Mouse (Mus musculus): ENCODE data around the gene Cdh24. TPM values are rescaled to one million over a fixed set of nuclear protein-coding genes. Genes with fewer than 3 reads are reported as not detected.

Cdh24 gene
- polyA plus RNA-seq, 1 experiment from 2014 or later, result 6.8 TPM

DNA sequence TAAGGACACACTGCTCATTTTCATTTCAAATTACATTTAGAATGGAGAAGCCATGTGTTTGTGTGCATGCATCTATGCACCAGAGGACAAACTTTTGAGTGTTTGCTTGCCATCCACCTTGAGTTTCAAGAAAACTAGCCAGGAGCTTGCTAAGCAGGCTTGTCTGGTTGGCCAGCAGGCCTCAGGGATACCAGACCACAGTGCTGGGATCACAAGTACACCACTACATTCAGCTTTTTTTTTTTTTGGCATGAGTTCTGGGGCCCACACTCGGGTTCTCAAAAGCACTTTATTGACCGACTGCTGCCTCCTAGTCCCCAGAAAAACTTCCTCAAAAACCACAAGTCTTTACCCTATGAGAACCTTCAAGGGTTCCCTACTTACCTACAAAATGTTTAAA lies 33.2 kb upstream of the Cdh24 start:
- Histone ChIP-seq H3K27me3 (ENCODE audit: control insufficient read depth, insufficient read depth, low read length) (no peaks in the 10 kb centered on the region), H3K4me3 (ENCODE audit: low read depth, low read length) (no peak overlapping the region), H3K9ac (ENCODE audit: low read length) (no peak overlapping the region), H3K36me3 (ENCODE audit: control insufficient read depth, insufficient read depth, low read length) (peaks cover 14% of the 10 kb centered on the region), H3K4me1 (ENCODE audit: control insufficient read depth, insufficient read depth, low read length) (no peaks in the 10 kb centered on the region), H3K4me2 (ENCODE audit: low read depth) (no peak overlapping the region), H3K27ac (ENCODE audit: low read depth, low read length) (no peak overlapping the region), H3K9me3 (ENCODE audit: control insufficient read depth, low read length) (no peaks in the 10 kb centered on the region)
- WGBS, result 90% methylated on average over 2 of the region's 2 CpGs
- ATAC-seq (ENCODE audit: insufficient read depth, low FRiP score, low TSS enrichment), result no peak
- no peak for DNase-seq (ENCODE audit: low spot score)

DNA sequence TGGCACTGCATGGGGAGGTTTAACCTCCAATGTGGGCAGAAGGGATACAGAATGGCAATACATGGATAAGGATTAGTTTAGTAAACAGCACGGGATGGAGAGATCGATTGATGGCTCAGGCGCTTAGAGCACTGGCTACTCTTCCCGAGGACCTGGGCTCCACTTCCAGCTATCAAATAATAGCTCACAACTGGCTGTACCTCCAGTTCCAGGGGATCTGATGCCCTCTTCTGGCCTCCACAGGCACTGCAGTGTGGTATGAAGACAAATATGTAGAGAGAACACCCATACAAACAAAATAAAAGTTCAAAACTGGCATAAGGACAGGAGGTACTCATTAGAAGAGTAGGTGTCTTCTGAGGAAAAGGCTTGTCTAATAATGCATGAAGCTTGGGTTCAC lies 28.2 kb upstream of the Cdh24 start:
- Histone ChIP-seq H3K27me3 (ENCODE audit: control insufficient read depth, insufficient read depth, low read length) (no peaks in the 10 kb centered on the region), H3K4me1 (ENCODE audit: control insufficient read depth, insufficient read depth, low read length) (no peaks in the 10 kb centered on the region), H3K4me2 (ENCODE audit: low read depth) (no peak overlapping the region), H3K4me3 (ENCODE audit: low read depth, low read length) (no peak overlapping the region), H3K27ac (ENCODE audit: low read depth, low read length) (no peak overlapping the region), H3K36me3 (ENCODE audit: control insufficient read depth, insufficient read depth, low read length) (peaks cover 27% of the 10 kb centered on the region), H3K9ac (ENCODE audit: low read length) (no peak overlapping the region), H3K9me3 (ENCODE audit: control insufficient read depth, low read length) (no peaks in the 10 kb centered on the region)
- ATAC-seq (ENCODE audit: insufficient read depth, low FRiP score, low TSS enrichment) (no peak), DNase-seq (ENCODE audit: low spot score) (peak; percentile 46)
- WGBS, result 75% methylated on average over 4 of the region's 4 CpGs

DNA sequence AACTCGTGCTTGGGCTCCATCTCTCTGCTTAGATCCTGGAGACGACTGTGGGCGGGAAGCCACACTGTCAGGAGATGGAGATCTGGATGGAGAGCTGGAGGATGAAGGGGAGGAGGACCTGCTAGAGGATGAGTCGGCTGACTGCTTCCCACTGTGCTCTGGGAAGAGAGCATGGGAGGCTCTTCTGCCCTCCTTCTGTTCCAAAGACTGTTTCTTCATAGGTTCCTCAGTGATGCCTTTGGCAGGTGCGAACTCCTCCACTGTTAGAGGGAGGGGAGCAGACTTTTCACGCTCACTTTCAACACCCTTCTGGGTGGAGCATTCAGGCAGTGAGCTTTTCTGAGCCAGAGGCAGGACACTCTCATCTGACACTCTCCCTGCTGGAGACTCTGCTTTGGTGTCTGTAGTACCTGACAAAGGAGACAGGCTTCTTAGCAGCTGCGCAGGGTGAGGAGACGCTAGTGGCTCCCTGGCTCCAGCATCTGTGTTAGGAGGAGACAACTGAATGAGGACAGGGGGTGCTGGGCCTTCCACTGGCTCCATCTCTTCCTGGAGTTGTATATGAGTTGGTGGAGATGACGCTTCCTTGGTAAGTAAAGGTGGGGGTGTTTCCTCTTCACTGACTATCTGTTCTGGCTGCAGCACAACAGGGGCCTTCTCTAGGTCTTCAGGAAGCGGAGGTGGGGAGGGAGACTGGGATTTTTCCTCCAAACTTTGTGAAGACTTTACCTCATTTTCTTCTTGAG lies 23.5 kb upstream of the Cdh24 start:
- DNase-seq (ENCODE audit: low spot score) (no peak), ATAC-seq (ENCODE audit: insufficient read depth, low FRiP score, low TSS enrichment) (no peak)
- H3K27me3 ChIP-seq (ENCODE audit: control insufficient read depth, insufficient read depth, low read length), result no peaks in the 10 kb centered on the region
- H3K36me3 ChIP-seq (ENCODE audit: control insufficient read depth, insufficient read depth, low read length), result peaks cover 37% of the 10 kb centered on the region
- H3K9ac ChIP-seq (ENCODE audit: low read length), result no peak overlapping the region
- no peak overlapping the region for H3K4me3 ChIP-seq (ENCODE audit: low read depth, low read length)
- 91% methylated on average over 10 of the region's 10 CpGs for WGBS
- H3K4me2 ChIP-seq (ENCODE audit: low read depth), result no peak overlapping the region
- H3K4me1 ChIP-seq (ENCODE audit: control insufficient read depth, insufficient read depth, low read length), result no peaks in the 10 kb centered on the region
- no peak overlapping the region for H3K27ac ChIP-seq (ENCODE audit: low read depth, low read length)
- no peaks in the 10 kb centered on the region for H3K9me3 ChIP-seq (ENCODE audit: control insufficient read depth, low read length)

DNA sequence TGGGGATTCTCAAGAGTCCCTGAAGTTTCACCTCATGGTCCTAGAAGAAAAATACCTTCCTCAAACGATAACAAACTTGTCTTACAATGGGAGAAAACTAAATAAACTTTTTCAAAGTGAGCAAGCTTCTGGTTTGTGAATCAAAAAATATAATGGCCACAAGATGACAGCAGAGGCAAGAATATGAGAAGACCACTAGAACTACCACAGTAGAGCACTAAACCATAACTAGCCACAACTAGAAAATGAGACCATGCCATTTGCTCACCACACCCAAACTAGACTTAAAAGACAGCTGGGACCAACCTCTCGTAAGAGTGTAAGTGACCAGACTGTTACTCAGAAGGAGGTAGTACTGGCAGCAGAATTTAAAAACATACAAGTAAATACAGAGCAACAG lies 18.8 kb upstream of the Cdh24 start:
- peaks cover 29% of the 10 kb centered on the region for H3K36me3 ChIP-seq (ENCODE audit: control insufficient read depth, insufficient read depth, low read length)

DNA sequence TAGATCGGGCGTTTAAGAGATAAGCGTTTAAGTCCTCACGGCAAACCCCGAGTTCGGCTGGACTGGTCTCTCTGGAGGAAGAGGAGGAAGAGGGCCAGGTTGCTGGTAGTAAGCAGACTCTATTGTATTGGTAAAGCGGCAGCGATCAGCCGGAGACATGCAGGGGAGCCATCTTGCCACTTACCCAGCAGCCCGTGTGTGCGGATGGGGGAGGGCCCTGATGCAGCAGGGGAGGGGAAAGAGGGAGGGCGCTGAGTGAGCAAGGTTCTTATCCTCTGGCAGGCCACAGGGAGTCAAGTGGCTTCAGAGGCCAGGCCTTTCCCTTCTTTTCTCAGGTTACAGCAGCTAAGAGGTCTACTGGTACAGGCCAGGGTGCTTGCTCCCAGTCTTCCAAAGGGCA lies 12.3 kb upstream of the Cdh24 start:
- Histone ChIP-seq H3K4me3 (ENCODE audit: low read depth, low read length) (peak overlapping the region; percentile 58), H3K9me3 (ENCODE audit: control insufficient read depth, low read length) (no peaks in the 10 kb centered on the region), H3K9ac (ENCODE audit: low read length) (peak overlapping the region; percentile 70), H3K27ac (ENCODE audit: low read depth, low read length) (no peak overlapping the region; the same call in 1 of the 2 replicates), H3K27me3 (ENCODE audit: control insufficient read depth, insufficient read depth, low read length) (no peaks in the 10 kb centered on the region), H3K36me3 (ENCODE audit: control insufficient read depth, insufficient read depth, low read length) (peaks cover 25% of the 10 kb centered on the region), H3K4me2 (ENCODE audit: low read depth) (peak overlapping the region; percentile 69), H3K4me1 (ENCODE audit: control insufficient read depth, insufficient read depth, low read length) (peaks cover 9% of the 10 kb centered on the region; the same call in 1 of the 2 replicates)
- WGBS, result under 1% methylated on average over 12 of the region's 12 CpGs
- ATAC-seq (ENCODE audit: insufficient read depth, low FRiP score, low TSS enrichment) (peak; percentile 79), DNase-seq (ENCODE audit: low spot score) (peak; percentile 87)

More for the DNA sequence above, 18.8 kb upstream of the Cdh24 start:
- Histone ChIP-seq H3K4me2 (ENCODE audit: low read depth) (no peak overlapping the region), H3K4me3 (ENCODE audit: low read depth, low read length) (no peak overlapping the region), H3K9ac (ENCODE audit: low read length) (no peak overlapping the region), H3K27ac (ENCODE audit: low read depth, low read length) (no peak overlapping the region), H3K4me1 (ENCODE audit: control insufficient read depth, insufficient read depth, low read length) (no peaks in the 10 kb centered on the region), H3K27me3 (ENCODE audit: control insufficient read depth, insufficient read depth, low read length) (no peaks in the 10 kb centered on the region), H3K9me3 (ENCODE audit: control insufficient read depth, low read length) (no peaks in the 10 kb centered on the region)
- ATAC-seq (ENCODE audit: insufficient read depth, low FRiP score, low TSS enrichment) (no peak), DNase-seq (ENCODE audit: low spot score) (no peak)
- WGBS, result 88% methylated on average over 2 of the region's 2 CpGs

DNA sequence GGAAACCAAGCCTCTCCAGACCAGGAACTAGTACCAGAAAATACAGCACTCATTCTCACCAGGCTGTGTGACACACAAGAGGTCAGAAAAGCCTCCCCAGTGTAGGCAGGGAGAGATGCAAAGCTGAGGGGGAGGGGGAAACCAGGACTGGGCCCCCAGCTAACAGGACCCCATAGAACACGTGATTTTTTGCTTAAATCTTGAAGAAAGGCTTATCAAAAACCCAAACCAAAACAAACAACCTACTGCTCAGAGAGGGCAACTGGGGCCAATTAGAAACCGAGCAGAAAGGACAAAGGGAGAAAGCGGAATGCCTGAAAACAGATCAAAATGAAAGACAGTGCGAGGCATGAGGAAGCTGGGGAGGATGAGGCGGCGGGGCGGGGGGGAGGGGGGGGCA lies 11.6 kb upstream of the Cdh24 start:
- H3K4me2 ChIP-seq (ENCODE audit: low read depth), result peak overlapping the region; percentile 69
- ATAC-seq (ENCODE audit: insufficient read depth, low FRiP score, low TSS enrichment) (peak; percentile 11; the same call in 1 of the 2 replicates), DNase-seq (ENCODE audit: low spot score) (no peak)
- no peaks in the 10 kb centered on the region for H3K27me3 ChIP-seq (ENCODE audit: control insufficient read depth, insufficient read depth, low read length)
- no peak overlapping the region; the same call in 1 of the 2 replicates for H3K27ac ChIP-seq (ENCODE audit: low read depth, low read length)
- H3K36me3 ChIP-seq (ENCODE audit: control insufficient read depth, insufficient read depth, low read length), result peaks cover 27% of the 10 kb centered on the region
- H3K9ac ChIP-seq (ENCODE audit: low read length), result peak overlapping the region; percentile 70
- no peaks in the 10 kb centered on the region for H3K9me3 ChIP-seq (ENCODE audit: control insufficient read depth, low read length)
- H3K4me1 ChIP-seq (ENCODE audit: control insufficient read depth, insufficient read depth, low read length), result peaks cover 9% of the 10 kb centered on the region; the same call in 1 of the 2 replicates
- WGBS, result 1% methylated on average over 6 of the region's 7 CpGs
- peak overlapping the region; percentile 58 for H3K4me3 ChIP-seq (ENCODE audit: low read depth, low read length)

DNA sequence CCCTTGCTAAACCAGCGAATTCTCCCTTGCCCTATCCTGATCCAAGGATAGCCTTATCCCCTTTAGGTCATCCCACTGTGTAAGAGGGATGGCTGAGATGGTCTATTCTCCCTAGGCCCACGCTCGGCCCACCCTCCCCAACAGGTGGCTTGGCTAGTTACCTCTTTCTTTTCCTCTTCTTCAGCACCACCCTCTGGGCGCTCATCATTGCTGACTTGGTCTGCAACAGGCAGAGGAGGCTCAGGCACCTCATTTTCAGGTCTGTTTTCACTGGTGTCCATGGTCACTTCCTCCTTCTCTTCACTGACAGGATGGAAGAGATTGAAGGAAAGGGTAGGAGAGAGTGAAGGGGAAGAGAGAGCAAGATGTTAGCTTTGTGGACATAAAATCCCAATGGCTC lies 10.4 kb upstream of the Cdh24 start:
- Histone ChIP-seq H3K27ac (ENCODE audit: low read depth, low read length) (no peak overlapping the region), H3K36me3 (ENCODE audit: control insufficient read depth, insufficient read depth, low read length) (peaks cover 27% of the 10 kb centered on the region), H3K4me3 (ENCODE audit: low read depth, low read length) (no peak overlapping the region), H3K27me3 (ENCODE audit: control insufficient read depth, insufficient read depth, low read length) (no peaks in the 10 kb centered on the region), H3K4me1 (ENCODE audit: control insufficient read depth, insufficient read depth, low read length) (peaks cover 9% of the 10 kb centered on the region; the same call in 1 of the 2 replicates), H3K9me3 (ENCODE audit: control insufficient read depth, low read length) (no peaks in the 10 kb centered on the region), H3K4me2 (ENCODE audit: low read depth) (no peak overlapping the region; the same call in 1 of the 2 replicates), H3K9ac (ENCODE audit: low read length) (no peak overlapping the region)
- 76% methylated on average over 4 of the region's 4 CpGs for WGBS
- ATAC-seq (ENCODE audit: insufficient read depth, low FRiP score, low TSS enrichment) (no peak), DNase-seq (ENCODE audit: low spot score) (no peak)

DNA sequence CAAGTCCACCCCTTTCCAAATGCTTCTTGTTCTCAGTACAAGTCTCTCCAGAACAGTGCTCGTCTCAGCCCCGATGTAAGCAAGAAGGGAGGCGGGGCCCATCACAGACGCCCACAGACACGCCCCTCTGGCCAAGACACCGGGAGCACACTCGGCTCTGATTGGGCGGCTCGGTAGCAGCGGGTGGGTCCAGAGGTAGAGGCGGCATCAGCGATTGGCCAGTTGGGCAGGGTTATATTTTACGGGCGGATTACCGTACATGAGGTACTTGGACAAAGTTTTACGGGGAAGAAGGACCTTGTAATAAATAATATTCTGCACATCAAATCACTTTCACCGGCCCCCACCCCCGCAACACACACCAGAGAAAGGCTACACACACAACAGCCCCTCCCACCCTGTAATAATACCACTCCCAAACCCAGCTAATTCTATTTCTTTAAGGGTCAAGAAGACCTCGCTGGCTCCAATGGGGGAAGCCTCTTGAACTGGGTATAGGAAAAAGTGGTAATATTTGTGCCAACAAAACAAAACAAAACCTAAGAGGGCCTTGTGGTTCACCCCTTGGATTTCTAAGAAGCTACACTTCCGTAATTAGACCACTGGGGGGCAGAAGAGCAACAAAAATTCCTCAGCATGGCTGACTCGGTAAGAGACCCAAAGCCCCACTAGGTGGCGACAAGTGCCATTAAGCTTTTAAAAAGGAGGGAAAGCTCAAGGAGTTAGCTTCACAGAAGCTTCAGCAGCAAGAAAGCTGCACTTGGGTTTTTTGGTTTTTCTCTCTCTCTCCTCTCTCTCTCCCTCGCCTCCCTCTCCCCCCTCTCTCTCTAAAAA lies 9.7 kb upstream of the Cdh24 start:
- peak; percentile 88 for DNase-seq (ENCODE audit: low spot score)
- 68% methylated on average over 23 of the region's 23 CpGs for WGBS
- Histone ChIP-seq H3K9me3 (ENCODE audit: control insufficient read depth, low read length) (no peaks in the 10 kb centered on the region), H3K27ac (ENCODE audit: low read depth, low read length) (no peak overlapping the region), H3K4me2 (ENCODE audit: low read depth) (no peak overlapping the region), H3K4me1 (ENCODE audit: control insufficient read depth, insufficient read depth, low read length) (peaks cover 9% of the 10 kb centered on the region; the same call in 1 of the 2 replicates), H3K9ac (ENCODE audit: low read length) (no peak overlapping the region), H3K27me3 (ENCODE audit: control insufficient read depth, insufficient read depth, low read length) (no peaks in the 10 kb centered on the region), H3K4me3 (ENCODE audit: low read depth, low read length) (no peak overlapping the region), H3K36me3 (ENCODE audit: control insufficient read depth, insufficient read depth, low read length) (peaks cover 33% of the 10 kb centered on the region)
- ATAC-seq (ENCODE audit: insufficient read depth, low FRiP score, low TSS enrichment), result peak; percentile 11; the same call in 1 of the 2 replicates
